Mouse (Mus musculus) T-helper 17 cell (primary cell): ENCODE data around the gene Cnga1.

ENCODE experiments used
- in situ Hi-C, 2 experiments: fragments of 300-600 bp; cut with MboI, MseI; formaldehyde crosslinking; loops; 1 replicate in 1 of 2; 2 replicates in 1 of 2; pipeline ENCODE4 v1.15.1; 2025; ENCODE audit warnings: high pct_unique_total_duplicates in 2 of 2

The Cnga1 gene

DNA sequence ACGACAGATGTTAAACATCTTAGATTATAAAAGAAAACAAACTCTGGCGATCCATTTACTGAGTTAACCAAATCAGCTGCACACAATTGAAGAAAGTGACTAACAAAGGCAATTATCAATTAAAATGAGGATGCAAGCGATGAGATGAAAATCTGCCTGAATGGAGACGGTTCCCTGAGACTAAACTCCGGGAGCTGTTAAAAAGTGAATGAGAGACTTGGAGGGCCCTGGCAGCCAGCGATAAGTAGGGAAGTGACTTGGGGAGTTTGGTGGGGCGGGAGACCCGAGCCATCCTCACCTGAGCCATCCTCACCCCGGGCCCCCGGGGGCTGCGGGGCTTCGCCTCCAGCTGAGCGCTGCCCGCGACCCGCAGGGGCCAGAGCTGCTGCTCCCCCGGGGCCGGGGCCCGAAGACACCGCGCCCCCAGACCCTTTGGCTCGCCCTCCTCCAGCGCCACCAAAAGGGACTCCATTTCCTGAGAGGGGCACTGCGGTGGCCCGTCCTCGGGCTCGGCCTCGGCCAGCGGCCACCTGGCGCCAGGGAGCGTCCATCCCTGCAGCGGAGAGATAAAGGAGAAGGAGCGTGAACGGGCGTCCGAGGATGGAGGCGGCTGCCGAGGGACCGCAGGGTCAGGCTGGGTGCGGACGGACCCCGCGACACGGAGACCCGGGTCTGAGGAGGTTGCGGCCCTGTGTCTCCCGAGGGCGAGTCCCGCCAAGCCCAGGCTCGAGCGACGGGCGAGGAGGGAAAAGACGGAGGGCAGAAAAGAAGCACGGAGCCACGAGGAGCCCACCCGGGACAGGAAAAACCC lies 85.2 kb downstream of the Cnga1 start:
- in situ Hi-C loops, result no loop called here

DNA sequence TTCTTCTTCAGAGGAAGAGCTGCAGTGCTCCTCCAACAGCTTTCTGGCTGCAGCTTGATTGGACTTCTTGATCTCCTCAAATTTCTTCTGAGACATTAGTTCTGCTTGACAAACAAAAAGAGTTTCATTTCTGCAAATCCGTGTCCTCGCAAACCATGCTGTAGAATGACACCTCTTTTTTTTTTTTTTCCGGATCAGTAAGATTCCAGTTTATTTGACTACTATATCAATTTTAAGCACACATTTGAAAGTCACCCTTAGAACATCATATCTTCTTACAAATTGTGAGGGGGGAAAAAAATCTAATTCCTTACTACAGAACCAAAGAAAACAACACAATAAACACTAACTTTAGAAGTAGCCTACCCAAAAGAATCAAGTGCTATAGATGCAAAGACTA lies 87.8 kb downstream of the Cnga1 start:
- in situ Hi-C loops, result no loop called here
